Mouse (Mus musculus) kidney, postnatal 36 days (tissue): Measurements from ENCODE around the gene Cln6.
A peak's percentile ranks its signal among the peaks of the same experiment; 100 is the strongest.
"Not testable (repeated sequence)": the region's sequence is repeated elsewhere in the genome, so short reads cannot be mapped to it uniquely, and the experiment has no call there.

Experiments
- DNase-seq, 2 experiments: peaks; one replicate each; pipeline ENCODE4 v3.0.0; 2021 to 2022; ENCODE audit warnings: mixed read lengths in 2 of 2

Gene Cln6

DNA sequence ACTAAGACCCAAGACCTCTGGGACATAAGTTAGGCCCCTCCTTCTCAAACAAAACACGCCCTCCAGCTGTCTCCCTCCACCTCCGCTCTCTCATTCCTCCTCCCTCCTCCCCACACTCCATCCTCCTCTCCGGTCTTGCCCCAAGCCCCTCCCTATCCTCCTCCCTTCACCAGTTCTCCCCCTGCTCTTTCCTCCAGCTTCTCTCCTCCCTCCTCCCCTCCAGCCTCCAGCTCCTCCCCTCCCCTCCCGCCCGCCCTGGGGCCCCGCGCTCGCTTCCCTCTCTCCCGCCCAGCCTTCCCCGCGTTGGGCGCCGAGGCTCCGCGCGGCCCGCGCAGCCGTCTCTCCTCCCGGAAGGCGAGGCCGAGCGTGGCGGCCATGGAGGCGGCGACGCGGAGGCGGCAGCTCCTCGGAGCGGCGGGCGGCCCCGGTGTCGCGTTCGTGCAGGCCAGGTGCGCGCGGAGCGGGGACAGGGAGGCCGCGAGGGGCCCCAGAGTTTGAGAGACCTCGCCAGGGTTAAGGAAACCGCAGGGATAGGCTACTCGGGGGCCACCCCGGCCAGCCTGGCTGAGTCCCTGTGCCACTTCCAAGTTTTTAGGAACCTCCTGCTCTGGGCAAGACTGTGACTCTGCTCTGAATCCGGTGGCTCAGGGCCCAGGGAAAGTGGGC is at the start of gene Cln6:
Cln6 (plus strand) TSS at position 280 of the 666 bp plus-strand sequence.
- DNase-seq, result peak; percentile 80 to 92

DNA sequence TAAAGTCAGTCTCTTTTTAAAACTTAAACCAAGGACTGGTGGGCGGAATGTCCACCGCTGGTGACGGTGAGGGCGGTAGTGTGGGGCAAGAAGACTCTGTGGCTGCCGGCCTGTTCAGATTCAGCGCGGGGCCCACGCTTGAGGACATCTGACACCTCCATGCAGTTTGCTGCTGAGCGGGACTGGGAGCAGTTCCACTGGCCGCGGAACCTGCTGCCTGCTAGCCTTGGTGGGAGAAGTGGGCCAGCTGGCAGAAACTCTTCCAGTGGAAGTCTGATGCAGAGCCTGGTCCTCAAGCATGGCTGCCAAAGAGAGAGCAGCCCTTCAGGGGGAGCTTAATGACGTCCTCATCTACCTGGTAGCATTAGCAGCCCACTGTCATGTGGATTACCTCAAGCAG is 48.7 kb upstream of the Cln6 start:
- no peak for DNase-seq

DNA sequence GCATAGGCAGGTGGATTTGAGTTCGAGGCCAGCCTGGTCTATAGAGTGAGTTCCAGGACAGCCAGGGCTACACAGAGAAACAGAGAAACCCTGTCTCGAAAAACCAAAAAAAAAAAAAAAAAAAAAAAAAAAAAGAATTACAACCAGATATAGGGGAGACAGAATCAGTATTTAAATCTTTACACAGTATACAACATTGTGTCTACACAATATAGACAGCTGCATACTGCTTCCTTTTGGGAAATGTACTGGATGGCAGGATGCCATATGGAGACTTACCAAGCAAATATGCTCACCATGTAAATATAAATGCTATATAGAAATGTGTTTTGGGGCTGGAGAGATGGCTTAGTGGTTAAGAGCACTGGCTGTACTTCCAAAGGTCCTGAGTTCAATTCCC is 39.4 kb upstream of the Cln6 start:
- DNase-seq, result not testable (repeated sequence)

DNA sequence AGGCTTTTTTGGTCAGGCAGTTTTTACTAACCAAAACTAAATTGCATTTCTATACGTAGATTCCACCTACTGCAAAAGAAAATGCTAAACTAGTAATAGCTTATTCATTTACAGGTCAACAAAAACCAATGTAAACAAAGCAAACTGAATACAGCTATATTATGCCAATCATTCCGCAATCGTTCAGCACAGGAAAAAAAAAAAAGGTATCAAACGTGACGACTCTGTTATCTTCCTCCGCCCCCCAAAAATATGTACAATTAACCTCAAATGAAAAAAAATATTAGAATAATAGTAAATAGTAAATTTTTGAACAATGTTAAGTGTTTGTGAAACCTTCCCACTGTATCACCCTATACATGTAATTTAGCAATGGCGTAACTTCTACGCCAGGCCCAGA is 28.5 kb upstream of the Cln6 start:
- no peak for DNase-seq

DNA sequence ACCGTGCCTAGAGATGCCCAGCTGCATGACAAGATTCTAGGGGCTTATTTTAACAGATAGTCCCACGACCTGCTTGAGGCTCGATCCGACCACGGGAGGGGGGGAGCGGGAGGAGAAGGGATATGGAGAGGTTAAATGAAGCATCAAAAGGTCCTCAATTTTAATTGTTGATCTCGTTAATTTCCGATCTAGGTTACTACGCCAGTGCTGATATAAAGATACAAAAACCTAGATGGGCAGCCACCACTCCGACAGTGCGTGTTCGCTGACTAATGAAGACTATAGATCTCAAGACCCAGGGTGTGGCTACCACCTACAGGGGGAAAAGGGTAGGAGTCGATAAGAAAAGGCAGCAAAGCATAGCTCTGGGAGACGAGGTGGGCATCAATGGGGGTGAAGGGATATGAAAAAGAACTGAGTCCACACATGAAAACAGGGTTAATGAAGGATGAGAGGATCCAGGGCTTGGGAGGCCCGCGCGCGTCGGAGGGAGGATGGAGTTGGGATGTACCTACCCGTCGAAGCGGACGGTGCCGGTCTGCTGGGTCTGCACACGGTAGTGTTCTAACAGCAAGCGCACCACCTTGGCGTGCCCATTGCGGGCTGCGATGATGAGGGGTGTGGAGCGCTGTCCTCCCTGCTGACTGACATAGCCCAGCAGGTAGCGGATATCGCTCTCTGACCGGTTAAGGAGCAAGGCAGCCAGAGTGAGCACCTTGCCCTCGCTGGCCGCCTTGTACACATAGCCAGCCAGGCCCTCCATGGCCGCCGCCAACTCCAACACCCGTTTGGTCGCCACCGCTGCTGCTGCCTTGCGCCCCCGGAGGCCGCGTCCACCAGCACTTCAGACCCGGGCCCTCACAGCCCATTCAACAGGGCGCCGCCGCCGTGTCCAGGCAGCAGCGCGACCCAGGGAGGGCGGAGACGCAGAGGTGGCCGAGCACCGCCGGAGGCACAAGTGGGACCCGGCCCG is 27.8 kb upstream of the Cln6 start:
- no peak for DNase-seq

DNA sequence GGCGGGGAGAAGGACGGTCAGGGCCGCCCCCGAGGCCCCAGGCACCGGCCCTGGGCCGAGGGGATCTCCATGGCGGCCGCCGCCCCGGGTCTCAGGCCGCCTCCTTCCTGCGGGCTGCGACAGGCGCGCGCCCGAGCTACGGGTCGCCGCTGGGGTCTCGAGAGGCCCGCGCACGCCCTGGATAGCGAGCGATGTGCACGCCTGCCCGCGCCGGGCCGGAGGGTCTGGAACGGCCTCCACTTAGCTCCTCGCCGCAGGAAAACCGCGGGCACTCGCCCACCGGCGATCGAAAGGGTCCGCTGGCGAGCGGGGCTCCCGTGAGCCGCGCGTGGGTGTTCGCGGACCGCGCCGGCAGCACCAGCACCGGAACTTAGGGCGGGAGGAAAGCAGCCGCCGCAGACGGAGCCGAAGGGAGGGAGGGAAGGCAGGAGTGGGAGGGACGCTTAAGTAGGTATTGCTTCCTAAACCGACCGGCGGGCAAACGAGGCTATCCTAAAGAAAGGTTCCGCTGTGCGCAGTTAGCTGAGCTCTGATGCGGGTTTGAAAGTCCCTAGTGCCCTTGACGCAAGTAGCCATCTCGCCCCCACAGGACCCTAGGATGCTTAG is 27.0 kb upstream of the Cln6 start, which contains the start of gene Fem1b:
Fem1b (minus strand) TSS at position 419 of the 606 bp plus-strand sequence.
- peak; percentile 92 to 93 for DNase-seq

DNA sequence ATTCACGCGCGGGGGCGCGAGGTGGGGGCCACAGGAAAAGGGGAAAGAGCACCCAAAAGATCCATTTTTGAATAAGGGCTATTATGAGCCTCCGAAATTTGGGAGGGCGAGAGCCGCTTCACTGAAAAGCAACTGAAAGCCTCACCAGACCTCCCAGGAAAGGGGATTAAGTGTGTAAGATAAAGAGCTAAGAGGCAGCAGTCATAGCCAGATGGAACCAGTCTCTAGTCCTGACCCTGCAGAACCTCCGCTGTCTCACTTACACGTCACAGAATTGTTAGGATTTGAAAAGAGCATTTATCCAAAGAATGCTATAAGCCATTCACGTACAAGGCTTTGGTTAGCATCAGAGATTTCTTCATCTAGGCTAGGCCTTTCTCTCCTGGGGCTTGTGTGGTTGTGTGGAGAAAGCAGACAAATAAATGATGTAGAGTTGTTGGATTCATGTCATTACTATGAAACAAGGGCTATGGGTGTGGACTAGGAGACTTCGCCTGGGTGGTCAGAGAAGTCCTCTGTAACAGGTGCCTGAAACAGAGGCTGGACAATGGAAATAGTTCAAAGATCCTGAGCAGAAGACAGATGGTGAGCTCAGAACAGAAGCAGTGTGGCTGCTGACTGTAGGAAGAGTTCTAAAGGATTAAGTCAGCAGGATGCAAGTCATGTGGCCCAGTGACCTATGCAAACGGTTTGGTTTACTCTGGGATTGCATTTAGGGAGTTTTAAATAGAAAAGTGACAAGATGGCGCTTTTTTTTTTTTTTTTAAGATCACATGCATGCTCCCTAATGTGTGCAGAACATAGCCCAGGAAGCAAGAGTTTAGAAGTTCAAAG is 26.2 kb upstream of the Cln6 start:
- no peak for DNase-seq

DNA sequence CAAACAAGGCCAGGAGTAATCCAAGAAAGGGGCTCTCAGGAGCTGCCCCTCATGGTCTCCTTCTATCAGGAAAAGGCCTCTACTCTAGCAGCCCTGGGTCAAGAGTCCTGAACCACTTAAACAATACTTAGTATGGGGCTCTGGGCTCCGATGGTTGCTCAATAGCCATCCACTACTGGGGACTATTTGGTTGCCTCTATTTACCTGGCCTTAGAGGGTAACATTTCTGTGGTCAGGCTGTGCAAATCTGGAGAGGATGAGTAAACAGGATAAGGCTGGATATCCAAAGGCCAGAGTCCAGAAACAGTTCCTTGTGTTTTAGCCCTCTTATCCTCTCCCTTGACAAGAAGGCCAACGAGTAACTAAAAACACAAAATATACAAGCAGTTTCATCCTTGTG is 23.8 kb upstream of the Cln6 start:
- no peak for DNase-seq

DNA sequence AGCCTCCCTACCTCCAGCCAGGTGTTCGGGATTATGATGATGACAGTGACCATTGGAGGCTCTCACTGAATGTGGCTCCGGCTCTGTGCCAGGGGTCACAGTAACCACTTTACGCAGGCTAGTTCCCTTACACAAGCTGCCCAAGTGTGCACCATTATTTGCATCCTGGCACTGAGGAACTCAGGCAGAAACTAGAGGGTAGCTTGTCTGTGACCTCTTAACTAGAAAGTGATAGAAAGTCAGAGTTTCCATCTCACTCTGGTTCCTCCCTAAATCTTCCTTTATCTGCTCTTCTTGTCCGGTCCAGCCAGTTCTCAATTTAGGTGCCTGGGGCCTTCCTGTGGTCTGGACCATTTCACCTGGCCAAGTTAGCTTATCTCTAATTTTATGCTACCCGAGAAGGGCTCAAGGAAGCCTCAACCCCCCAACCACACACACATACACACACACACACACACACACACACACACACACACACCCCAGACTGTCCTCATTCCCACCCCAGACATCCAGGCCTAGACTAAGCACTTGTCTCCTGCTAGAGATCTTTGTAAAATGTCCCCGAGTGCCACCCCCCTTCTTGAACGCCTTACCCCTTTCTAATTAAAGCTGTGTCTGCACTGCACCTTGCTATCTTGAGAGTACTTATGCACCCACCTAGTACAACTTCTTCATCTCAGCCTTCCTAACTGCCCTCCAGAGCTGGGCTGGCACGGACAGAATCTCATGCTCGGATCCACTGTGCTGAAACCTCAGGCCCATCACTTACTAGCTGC is 22.1 kb upstream of the Cln6 start:
- no peak for DNase-seq

DNA sequence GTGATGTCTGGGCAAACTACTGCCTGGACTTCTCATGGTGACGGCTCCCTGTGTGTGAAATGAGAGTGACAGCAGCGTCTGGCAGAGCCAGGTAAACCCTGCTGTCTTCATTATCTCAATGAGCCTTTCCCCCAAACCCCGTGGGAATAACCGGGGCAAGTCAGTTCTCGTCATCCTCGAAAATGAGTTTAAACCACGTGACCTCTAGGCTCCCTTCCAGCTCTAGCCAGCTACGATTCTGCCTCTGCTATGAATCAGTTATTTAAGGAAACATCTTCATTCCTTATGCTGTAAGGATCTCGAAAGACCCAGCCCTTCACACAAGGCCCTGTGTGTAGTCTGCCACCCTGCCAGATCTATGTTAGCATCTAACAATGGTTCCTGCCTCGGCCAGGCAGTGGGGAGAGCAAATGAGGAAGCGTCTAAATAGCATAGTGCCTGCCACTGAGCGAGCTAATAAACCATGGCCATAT is 21.4 kb upstream of the Cln6 start:
- DNase-seq, result peak in 1 of 2 experiments; percentile 23

DNA sequence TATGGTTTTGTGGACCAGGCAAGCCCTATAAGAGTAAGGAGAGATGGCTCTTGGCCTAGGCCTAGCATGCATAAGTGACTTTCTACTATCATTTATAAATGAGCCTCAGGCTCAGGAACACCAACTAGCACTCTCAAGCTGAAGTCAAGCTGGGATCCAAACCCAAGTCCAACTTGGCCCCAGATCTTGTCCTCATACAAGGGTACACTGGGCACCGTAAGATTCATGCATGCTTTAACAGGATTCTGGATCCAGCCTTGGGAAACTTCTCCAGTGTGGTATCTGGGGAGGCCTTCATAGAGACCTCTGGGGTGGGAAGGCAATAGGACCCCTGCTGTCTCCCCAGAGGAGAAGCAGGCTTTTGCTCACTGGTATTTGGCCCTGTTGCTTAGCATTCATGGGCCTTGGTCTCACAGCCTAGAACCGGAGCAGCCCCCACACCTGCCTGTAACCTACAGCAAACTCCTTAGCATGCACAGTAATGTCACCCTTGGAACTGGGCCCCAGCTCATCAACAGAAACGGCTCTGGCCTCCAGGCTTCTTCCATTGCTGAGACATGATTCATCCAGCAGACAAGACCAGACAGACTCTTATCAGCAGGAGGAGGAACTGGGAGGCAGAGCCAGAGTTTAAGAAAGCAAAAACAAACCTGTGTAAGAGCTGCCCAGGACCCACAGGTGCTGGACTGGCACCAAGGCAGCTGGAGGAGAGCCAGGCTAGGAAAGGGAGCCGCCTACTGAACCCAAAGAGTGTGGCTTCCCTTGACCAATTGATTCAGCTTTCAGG is 20.6 kb upstream of the Cln6 start:
- peak in 1 of 2 experiments; percentile 58 for DNase-seq

DNA sequence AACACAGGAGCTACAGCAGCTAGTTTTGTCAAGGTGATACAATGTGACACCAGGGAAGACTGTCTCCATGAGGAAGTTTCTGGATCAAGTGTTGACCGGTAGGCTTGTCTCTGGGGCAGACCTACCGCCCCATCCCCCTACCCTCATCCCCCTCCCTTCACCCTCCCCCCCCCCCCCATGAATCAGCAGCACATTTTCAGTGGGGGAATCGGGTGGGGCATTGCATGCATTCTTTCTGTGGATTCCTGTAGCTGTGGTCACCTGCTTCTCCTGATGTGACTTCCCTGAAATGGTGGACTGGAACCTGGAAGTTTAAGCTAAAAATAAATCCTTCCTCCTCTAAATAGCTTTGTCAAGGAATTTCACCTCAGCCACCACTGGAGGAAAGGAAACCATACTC is 19.1 kb upstream of the Cln6 start:
- DNase-seq, result no peak

DNA sequence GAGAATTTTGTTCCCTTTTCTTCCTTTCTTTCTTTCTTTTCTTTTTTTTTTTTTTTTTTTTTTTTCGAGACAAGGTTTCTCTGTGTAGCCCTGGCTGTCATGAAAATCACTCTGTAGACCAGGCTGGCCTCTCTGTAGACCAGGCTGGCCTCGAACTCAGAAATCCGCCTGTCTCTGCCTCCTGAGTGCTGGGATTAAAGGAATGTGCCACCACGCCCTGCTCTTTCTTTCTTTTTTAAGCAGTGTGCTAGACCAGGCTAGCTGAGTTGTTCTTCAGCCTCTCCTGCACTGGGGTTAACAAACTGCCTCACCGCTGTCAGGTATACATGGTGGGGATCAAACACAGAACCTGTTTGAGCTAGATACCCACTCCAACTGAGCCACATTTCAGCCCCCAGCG is 18.7 kb upstream of the Cln6 start:
- not testable (repeated sequence) for DNase-seq

DNA sequence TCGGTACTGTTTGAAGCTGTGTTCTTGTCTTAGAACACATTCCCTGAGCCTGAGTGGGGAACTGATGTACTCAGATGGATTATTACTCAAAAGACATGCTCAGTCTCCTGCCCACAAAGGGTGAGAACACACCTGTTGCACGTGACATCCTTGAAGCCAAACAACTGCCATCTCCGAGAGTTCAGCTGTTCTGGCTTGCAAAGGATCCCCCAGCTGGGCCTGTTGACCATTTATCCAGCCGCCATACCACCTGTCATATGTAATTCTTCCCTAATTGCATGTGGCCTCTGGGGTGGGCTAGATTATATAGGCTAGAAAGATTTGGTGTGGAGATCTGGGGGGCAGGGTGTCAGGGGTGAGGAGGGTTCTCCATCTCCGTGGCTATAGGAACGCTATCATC is 17.8 kb upstream of the Cln6 start:
- no peak for DNase-seq

DNA sequence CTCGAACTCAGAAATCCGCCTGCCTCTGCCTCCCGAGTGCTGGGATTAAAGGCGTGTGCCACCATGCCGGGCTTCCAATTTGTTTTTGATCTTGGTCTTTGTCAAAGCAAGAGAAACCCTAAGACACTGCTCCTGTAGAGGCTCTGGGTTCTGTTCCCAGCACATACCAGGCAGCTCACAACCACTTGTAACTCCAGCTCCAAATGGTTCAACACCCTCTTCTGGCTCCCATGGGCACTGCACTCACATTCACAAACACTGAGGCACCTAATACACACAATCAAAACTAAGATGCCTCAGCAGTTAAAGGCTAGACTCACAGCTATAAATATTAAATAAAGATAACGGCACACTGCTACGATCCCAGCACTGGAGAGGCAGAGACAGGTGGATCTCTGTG is 16.8 kb upstream of the Cln6 start:
- no peak for DNase-seq

DNA sequence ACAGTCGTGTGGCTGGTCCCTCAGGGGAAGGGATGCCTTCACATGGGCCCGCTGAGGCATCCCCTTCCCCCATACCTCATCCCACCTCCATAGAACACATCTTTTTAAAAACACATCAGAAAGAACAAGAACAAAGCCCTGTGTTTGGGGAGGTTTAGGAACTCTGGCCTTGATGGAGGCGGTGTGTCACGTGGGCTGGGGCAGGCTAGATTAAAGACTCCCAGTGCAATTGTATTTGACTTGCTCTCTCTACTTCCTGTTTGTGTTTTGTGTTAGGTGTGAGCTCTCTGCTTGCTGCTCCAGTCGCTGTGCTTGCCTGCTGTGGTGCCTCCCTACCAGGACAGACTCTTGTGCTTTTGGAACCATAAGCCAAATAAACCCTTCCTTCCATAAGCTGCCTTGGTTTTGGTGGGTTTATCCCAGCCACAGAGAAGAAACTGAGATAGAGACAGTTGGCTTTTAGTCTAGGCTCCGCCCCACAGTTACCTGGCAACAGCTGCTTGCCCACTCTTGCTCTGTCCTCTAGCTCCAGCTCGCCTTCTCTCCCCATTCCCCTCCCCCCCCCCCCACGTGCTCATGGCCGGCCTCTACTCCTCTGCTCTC is 12.7 kb upstream of the Cln6 start:
- DNase-seq, result no peak

DNA sequence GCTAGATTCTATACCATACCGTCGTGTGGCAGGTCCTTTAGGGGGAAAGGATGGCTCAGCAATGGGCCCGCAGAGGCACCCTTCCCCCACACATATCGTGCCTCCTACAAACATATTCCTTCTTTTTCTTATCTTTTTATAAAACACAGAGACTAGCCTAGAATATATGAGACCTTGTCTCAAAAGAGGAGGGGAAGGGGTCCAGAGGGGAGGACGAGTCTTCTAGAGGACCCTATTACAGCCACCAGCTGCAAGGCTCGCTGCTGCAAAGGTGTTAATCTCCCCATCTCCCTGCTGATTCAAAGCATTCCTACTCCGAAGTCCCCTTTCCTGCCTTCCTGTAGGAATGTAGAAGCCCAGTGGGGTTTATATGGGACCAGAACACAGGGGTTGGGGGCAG is 12.1 kb upstream of the Cln6 start:
- no peak for DNase-seq

DNA sequence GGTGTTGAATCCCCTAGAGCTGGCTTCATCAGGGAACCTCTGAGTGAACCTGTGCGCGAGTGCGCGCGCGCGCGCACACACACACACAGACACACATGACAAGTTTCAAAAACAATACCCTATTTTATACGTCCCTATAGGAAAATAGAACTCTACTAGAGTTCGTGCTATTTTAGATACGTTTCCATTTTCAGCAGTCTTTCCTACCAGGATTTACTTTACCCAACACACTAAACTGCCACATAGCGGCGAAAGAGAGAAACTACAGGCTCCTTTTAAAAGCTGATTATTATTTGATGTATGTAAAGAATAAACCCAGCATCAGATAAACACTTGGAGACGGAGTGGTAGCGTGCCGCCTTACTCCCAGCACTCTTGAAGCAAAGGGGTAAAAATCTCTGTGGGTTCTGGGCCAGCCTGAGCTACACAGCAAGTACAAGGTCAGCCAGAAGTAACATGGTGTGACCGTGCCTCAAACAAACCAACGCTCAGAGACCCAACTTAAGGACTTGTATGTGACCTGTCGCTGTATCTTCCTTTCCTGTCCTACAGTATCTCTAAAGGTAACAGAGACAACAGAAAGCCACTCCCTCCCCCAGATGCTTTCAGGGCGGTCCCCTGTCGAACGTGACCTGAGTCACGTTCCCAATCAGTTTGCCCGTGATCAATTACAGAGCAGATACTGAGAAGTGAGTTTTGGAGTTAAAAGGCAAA is 10.5 kb upstream of the Cln6 start:
- peak in 1 of 2 experiments; percentile 34 for DNase-seq

DNA sequence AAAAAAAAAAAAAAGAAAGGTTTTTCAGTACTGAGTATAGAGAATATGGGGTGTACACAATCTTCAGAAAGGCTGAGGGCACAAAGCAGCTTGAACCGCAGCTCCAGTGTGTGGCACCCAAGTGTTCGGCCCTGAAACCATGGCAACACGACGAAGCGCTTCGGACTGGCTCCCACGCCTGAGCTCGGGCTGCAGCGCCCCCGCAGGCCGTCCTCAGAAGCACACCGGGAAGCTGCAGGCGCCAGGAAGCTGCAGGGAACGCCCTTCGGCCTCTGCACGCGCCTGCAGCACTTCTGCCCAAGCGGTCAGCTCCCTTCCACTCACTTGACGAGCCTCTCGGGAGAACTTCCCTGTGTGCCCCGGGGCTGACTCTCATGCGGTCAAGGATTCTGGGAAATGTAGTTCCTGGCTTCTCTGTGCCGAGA is 9.9 kb upstream of the Cln6 start:
- DNase-seq, result peak; percentile 99

DNA sequence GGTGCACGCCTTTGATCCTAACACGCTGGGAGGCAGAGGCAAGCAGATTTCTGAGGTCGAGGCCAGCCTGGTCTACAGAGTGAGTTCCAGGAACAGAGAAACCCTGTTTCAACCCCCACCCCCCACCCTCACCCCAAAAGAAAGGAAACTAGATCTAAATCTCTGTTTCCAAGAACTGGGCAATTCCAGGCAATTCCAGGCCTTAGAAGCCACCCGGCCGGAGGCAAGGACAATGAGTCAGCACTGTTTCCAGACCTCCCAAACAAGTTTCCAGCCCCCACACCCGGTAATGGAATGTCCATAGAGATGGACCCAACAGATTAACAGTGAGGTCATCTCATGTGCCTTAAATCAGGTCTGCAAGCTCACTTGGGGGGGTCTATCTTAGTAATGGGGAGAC is 8.7 kb upstream of the Cln6 start:
- DNase-seq, result no peak
